Mouse (Mus musculus) left cerebral cortex, postnatal 4 days (tissue): ENCODE measurements around the gene Olfr1089. TPM values are rescaled to one million over a fixed set of nuclear protein-coding genes. Genes with fewer than 3 reads are reported as not detected.

Experiments
- DNase-seq: peaks from one replicate; pipeline ENCODE4 v3.0.0-alpha.2; 2022
- intact Hi-C: fragments of 180-260 bp; cut with DNase I; formaldehyde crosslinking; loops from one replicate; pipeline ENCODE4 v1.15.1; 2025
- total RNA-seq, 2 experiments: library from RNA; stranded (reverse); gene quantifications; 2 replicates each; pipeline ENCODE4 v1.2.3; 2021

Olfr1089 gene
- total RNA-seq: not detected

DNA sequence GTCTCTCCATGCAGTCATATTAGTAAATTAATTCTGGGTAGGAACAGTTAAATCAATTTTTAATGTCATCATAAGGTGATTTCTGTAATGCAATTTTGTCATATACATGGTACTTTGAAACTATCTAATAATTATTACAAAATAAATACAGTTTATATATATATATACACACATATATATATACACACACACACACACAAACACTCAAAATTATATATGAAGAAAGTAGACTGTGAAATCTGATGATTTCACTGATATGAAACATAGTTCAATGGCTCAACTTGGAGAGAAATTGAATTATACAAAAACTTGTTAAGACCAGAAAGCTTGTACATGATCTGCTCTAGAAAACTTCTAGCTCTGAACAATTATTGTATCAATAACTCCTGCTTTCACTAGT lies at the start of gene Olfr1089:
Gene Olfr1089 (minus strand): TSS at position 101 of the 400 bp plus-strand sequence.
- intact Hi-C loops: no loop called here
- DNase-seq: no peak

DNA sequence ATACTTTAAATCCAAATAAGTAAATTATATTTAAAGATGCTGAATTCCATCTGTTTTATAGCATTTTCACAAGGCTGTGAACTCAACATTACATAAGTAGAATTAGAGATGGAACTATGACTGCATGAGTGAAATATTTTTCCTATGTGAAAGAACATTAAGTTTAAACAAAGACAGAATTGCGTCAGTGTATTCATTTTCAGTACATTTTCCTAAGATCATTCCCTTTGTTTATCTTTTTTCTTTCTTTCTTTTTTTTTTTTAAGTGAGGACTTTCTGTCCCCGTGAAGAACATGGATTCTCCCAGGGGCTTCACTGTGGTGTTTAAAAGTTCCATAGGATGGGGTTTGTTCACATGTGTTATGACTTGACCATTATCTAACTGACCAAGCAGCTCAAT lies 48.7 kb upstream of the Olfr1089 start, which contains the start of gene Olfr1093:
Gene Olfr1093 (plus strand): TSS at position 301 of the 400 bp plus-strand sequence.
- intact Hi-C loops: no loop called here
- no peak for DNase-seq

DNA sequence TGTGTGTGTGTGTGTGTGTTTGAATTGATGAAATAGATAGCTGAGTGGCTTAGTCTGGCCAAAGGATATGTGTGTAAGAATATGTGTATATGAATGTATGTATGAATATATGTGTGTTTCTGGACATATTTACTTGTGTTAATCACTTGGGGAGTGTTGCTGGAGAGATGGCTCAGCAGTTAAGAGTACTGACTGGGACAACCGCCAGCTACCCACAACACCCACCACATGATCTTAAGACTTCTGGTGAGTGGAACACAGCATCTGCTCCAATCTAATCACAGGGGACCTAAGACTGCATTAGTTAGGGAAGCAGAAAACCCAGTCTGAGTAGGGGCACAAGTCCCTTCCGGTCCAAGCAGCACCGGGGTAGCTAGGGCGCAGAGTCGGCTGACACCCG lies 27.5 kb upstream of the Olfr1089 start:
- no peak for DNase-seq
- intact Hi-C loops: no loop called here

DNA sequence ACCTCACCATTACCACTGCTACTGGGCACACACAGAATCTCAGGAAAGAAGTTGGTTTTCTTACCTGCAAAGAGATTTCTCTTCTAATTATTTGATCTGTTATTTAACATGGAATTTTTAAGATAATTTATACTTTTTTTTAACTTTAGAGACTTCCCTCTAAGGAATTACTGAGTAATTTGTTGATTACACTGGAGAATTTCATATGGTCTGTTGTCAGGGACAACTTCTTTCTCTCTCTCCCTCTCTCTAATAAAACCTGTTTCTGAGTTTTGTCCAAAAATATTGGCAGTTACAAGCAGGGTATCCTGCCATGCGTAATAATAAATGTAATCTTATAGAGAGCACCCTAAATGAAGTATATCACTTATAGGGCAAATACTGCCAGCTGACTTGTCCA lies 25.4 kb upstream of the Olfr1089 start, which contains the start of gene Olfr1090:
Gene Olfr1090 (minus strand): TSS at position 101 of the 400 bp plus-strand sequence.
- no peak for DNase-seq
- intact Hi-C loops: no loop called here

DNA sequence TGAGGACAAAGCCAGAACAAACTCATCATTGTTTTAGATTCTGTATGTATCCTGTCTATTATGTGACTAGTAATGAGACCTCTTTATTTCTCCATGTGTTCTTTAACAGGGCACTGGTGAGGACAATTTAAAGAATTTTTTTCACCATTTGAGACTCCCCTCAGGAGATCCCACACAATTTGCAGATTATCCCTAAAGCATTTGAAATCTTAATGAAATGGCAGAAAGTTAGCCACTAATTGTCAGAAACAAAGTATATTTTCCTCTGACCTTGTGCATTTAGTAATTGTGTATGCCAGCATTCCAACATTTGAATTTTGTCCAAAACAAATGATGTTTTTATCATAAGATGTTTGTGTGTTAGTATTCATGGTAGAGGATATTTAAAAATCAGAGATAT lies 35.2 kb downstream of the Olfr1089 start, which contains the start of gene Olfr1087:
Gene Olfr1087 (minus strand): TSS at position 101 of the 400 bp plus-strand sequence.
- DNase-seq: no peak
- intact Hi-C loops: no loop called here

Other genes starting within 250 kb of the Olfr1089 start
- gene Olfr228, start 246.3 kb downstream of the Olfr1089 start, total RNA-seq: not detected
- gene Olfr1076, start 225.2 kb downstream of the Olfr1089 start, total RNA-seq: not detected
- gene Olfr1079, start 191.2 kb downstream of the Olfr1089 start, total RNA-seq: not detected
- gene Olfr1080, start 175.5 kb downstream of the Olfr1089 start, total RNA-seq: not detected
- gene Olfr1082, start 134.7 kb downstream of the Olfr1089 start, total RNA-seq: not detected
- not detected for gene Olfr1084, start 94.0 kb downstream of the Olfr1089 start, total RNA-seq
- not detected for gene Olfr1085, start 71.7 kb downstream of the Olfr1089 start, total RNA-seq
- gene Olfr1086, start 53.6 kb downstream of the Olfr1089 start, total RNA-seq: not detected
- not detected for gene Olfr1087, start 35.3 kb downstream of the Olfr1089 start, total RNA-seq
- gene Olfr1090, start 25.3 kb upstream of the Olfr1089 start, total RNA-seq: not detected
- gene Olfr1093, start 48.8 kb upstream of the Olfr1089 start, total RNA-seq: not detected
- gene Olfr141, start 76.3 kb upstream of the Olfr1089 start, total RNA-seq: not detected
- gene Olfr1094, start 91.0 kb upstream of the Olfr1089 start, total RNA-seq: not detected
- not detected for gene Olfr1095, start 118.0 kb upstream of the Olfr1089 start, total RNA-seq
- gene Gm13723, start 141.1 kb upstream of the Olfr1089 start, total RNA-seq: not detected
- not detected for gene Olfr1097, start 158.5 kb upstream of the Olfr1089 start, total RNA-seq
- gene Olfr1098, start 190.8 kb upstream of the Olfr1089 start, total RNA-seq: not detected
- gene Olfr1099, start 227.0 kb upstream of the Olfr1089 start, total RNA-seq: not detected
- not detected for gene Olfr1100, start 246.3 kb upstream of the Olfr1089 start, total RNA-seq